Mouse (Mus musculus) 416B (cell line): ENCODE measurements at regions not wholly inside any gene's neighbourhood (a gene's known extent, or its start where the extent isn't known, plus 50 kb on each side); places are given as distances from the start of the nearest gene placed in this dataset.

Experiments used
- DNase-seq: peaks from one replicate; pipeline ENCODE4 v3.0.0; 2011; ENCODE audit warnings: low read depth

DNA sequence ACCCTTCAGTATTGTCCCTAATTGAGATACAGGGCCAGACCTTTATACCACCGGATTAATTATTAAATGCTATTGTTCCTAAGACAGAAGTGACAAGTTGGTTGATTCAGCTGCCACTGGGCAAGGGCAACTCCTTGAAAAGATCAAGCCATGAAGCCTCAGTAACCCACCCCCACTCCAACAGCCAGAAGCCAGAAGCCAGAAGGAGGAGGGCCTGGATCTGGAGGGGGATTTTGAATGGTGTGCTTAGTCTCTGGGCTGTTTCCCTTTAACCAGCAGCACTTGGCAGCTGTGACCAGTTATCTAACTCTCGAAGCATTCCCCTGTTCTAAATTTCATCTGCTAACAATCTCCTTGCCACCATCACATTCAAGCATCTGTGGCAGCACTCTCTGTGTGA lies 129.1 kb upstream of the Smarca2 start:
- no peak for DNase-seq

DNA sequence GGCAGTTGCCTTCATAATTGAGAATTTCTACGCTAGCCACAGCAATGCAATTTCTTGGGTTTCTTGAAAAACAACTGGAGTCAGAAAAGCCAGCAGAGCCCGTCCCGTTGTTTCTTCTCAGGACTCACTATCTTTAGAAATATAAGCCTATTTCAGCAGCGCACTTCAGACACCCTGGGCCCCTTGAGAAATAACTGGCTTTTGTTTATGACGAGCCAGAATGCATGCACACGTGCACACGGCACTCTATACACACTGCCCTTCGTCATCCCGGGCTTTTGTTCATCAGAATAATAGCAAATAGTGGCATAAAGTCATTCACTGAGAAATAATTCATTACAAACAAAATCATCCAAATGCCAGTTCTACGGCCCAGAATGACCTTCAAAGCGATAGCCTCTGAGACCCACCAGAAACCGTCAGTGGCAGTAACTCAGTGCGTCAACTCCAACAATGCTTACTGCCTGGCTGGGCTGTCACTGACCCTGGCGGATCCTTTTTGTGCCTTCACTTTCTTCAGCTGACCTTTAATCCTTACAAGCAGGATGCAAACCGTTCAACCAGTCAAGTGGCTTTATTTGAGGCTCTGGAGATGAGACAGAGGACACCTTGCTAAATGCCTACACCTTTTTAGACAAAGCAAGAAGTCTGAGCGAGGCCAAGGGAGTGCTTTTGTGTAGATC lies 126.7 kb upstream of the Smarca2 start:
- no peak for DNase-seq

DNA sequence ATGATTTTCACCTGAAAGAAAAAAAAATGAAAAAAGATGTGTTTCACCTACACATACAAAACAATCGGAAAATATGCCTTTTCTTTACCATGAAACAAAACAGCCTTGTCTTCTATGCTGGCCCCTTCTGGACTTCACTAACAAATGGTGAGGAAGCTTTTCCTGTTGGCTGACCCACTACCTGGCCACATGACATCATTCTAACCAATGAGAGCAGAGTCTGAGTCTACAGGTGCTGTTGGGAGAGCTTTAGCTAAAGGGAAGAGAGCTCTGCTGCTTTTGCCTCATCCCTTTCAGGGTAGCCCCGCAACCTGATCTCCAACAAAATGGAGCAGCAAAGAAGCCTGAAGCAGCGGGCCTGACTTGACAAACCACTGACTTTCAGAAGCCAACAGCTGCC lies 120.5 kb upstream of the Smarca2 start:
- DNase-seq, result no peak

DNA sequence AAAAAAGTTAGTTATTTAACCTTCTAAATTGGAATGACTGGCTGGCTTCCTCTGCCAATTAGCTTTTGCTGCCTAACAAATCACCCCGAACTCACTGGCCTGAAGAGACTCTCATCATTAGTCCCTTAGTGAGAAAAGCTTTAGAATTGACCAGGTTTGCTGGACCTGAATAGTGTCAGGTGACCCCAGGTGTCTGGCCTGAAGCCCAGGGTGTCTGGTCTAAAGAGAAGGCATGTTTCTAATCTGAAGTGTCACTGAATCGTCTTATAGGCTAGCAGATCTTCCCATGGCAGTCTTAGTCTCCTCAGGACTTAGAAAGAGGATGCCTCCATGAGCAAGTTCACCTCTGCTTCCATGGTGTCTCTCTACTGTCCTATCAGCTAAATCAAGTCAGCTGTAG lies 112.0 kb upstream of the Smarca2 start:
- no peak for DNase-seq

DNA sequence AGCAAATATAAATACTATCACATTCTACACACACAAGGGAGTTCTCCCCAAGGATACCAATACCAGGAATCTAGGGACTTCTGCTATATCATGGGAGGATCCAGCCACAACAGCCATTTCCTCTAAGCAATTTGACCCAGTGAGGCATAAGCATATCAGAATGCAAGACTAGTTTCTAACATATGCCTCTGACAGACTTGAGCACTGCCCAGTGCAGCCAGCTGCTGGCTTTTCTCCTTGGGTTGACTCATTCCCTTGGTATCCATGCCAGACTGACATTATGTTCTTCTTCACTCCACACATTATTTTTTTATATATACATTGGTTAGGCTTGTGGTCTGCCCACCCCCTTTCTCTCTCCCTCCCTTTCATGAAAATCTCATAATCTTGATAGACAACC lies 103.8 kb upstream of the Smarca2 start:
- DNase-seq, result peak; percentile 14

DNA sequence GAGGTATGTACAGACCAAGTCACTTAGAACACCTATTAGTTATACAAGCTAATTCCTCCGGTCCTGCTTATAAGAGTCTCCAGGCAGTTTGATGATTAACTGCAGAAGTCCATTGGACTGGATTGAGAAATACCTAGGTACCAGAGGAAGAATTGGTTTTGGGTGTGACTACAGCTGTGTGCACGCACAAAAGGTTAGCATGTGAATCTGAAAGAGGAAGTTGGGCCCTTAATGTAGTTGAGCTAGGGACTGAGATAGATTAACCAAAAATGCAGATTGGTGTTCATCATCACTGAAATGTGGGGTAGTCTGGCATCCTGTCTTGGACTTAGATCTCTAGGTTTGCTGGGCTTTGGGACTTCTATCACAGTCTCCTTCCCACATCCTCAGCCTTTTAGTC lies 100.8 kb upstream of the Smarca2 start:
- DNase-seq, result peak; percentile 1

DNA sequence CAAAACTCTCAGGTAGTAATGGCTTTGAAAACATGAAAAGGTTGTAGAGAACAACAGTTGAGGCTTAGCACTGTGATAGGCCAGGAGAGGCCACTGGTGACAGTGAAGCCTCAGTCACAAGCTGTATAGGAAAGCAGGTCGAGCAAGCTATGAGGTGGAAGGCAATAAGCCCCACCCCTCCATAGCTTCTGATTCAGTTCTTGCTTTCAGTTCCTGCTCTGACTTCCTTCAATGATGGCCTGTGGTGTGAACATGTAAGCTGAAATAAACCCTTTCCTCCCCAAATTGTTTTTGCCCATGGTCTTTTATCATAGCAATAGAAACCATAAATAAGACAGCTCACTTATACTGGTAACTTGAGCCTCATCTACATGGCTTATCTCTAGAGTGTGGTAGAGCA lies 98.0 kb upstream of the Smarca2 start:
- no peak for DNase-seq

DNA sequence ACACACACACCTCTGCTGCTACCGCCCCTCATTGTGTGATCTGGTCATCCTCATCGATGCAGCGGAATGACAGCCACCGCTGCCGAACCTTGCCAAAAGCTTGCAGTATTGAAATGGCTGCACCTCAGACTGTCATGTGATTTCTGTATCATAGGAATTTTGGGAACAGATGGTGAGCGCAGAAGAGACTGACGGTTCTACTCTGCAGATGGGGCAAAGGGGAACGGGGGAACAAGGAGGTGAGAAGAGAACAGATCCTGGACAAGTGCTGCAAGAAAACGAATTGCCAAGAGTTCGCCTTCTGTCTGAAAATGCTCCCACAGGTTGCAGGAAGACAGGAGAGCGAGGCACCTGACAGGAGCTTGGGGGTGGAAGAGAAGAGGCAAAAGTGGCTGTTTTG lies 96.9 kb upstream of the Smarca2 start:
- no peak for DNase-seq

DNA sequence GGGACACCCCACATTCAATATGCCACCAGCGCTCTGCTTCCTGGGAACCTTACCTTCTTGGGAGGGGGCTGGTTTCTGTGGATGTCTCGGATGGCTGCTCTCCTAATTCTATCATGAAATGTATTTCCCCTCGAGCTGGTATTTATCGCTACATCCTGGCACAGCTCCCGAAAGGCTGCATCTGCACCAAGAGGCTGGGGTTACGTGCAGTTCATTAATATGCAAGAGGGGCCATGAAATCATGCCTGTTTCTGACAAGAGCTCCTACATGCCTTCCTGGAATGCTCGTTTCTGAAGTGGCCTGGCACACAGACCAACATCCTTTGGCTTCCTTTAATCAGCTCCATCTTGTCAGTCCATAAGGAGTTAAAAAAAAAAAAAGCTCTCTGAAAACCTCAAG lies 96.2 kb upstream of the Smarca2 start:
- DNase-seq, result no peak

DNA sequence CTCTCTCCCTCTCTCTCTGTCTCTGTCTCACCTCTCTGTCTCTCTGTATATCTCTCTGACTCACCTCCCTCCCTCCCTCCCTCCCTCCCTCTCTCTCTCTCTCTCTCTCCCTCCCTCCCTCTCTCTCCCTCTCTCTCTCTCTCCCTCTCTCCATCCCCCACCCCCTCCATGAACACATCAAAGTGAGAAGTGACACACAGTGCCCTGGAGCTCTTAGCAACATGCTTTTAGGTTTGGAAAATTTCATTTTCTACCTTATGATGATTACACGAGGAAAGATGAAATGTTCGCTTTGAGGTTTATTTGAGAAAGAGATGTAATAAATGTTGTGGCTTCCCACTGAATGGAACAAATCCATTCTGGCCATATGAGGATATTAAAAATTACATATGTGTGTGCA lies 95.6 kb upstream of the Smarca2 start:
- DNase-seq, result no peak

DNA sequence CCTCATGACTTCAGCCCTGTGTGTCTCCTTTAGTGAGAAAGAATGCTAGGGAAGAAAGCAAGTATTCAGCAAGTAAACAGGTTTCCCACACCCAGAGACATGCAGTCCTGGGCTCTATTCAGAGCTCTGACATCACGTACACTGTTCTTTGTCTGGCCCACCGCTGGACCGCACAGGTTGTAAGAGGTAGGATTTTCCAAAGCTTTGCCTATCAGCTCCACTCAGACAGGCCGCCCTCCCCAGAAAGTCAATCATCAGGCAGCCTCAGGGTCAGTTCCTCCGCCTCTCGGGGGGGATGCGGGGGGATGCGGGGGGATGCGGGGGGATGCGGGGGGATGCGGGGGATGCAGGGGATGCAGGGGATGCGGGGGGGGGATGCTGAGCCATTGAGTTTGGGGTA lies 94.7 kb upstream of the Smarca2 start:
- DNase-seq, result no peak

DNA sequence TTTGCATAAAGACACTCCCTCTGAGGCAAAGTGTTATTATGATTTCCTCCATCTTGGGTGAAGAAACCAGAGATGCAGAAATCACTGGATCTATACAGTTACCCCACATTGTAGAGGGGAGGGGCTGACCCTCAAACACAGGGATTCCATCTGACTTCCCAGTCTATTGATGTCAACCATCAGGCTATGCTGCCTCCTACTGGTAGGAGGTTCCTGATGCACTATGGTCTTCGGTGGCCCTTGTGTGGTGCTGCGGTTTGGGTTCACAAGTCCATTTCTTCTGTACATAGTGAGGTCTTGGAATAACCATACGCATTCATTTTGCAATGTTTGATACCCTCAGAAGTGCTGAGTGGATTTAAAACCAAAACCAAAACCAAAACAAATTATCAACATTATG lies 94.0 kb upstream of the Smarca2 start:
- peak; percentile 18 for DNase-seq

DNA sequence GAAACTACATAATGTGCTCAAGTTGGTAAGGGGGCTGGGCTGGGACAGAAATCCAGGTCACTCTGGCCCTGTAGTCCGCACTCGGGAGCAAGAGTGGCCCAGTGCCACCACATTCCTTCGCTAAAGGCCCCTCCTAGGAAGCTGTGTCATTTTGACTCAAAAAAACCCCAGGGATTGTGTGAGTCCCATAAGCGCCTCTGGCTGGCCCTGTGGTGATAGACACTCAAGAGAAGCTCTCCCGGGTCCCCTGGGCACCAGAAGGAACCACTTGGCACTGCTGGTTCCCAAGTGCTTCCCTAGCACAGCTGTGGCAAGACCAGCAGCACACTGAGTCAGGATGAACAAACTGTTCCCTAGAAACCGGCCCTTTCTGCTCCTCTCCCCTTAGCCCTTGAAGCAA lies 93.1 kb upstream of the Smarca2 start:
- DNase-seq, result no peak

DNA sequence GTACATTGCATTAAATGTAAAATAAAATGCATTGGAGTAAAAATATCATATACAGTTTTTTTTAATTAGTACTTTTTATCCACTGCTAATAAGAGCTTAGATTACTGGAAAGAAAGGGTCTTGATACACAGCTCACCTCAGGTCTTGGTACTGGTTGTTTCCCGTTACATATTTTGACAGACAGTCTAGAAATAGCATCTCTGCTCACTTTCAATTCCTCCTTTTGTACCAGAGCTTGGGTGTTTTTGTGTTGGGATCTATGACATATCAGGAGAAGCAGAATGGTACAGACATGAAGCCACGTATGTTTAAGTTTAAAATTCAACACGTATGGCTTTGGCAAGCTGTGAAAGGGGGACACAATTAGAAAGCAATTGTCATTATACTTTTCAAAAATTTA lies 80.3 kb upstream of the Smarca2 start:
- DNase-seq, result no peak

DNA sequence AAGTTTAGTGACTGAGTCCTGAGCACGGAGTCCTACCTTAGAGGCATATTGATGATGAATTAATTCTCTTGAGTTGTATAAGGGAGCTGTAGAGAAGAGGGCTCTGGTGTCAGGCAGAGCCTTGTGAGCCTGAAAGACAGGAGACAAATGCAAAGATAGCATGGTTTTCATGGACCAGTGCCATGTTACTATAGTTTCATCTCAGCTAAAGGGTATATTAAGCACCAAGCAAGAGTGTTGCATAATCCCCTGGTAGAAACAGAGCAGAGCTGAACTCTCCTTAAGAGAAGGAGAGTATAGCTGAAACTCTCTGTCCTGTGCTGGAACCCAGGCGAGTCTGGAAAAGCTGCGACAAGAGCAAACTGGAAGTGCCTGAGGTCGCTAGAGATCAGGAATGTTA lies 73.5 kb upstream of the Smarca2 start:
- DNase-seq, result no peak

DNA sequence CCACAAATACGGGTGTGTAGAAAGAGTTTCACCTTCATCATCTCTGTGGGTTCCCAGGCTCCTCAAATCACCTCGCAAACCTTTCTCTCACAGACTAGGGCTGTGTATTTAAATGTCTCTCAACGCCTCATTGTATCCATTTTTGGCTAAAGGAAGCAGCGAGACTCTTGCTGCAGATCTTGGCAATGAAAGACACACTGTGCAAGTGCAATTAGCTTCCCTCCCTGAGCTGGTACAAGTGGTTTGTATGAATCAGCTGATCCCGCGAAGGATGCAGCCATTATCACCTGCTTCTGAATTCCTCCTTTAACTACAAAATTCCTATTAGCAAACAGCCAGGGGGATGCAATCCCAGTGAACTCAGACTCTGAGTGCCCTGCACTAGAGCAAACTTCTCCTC lies 72.3 kb upstream of the Smarca2 start:
- no peak for DNase-seq

DNA sequence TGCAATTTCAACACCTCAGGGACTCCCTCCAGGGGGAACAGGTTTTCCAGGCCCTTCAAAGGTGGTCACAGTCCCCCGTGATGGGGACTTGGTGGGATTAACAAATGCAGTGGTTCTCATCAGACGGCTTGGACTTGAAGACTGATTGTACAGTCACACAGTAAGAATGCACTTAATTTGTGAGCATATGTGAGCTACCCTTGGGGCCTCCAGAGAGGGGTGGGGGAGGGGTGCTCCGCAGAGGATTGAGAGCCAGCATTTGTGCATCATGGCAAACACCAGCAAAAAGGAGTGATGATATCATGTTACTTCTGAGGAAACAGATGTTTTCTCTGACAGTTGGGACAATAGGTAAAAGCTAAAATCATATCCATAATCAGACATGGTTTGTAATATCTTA lies 59.2 kb upstream of the Smarca2 start:
- no peak for DNase-seq

DNA sequence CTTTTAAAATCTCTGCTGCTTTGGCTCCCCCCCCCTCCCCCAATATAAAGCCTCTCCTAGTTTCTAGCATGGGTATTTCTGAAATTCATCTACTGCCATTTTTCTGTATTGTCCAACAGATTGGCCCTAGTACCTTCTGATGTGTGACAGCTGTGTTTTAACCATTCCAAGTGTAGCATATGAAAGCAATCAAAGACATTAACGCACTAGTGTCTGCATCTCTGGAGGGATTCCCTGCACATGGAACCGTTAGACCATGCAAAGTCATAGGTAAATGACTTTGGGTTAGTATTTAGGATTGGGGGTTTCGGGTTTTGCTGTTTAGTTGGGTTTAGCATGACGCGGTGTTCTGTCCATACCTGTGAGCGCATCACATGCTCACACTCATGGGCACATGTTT lies 57.3 kb upstream of the Smarca2 start:
- DNase-seq, result no peak

DNA sequence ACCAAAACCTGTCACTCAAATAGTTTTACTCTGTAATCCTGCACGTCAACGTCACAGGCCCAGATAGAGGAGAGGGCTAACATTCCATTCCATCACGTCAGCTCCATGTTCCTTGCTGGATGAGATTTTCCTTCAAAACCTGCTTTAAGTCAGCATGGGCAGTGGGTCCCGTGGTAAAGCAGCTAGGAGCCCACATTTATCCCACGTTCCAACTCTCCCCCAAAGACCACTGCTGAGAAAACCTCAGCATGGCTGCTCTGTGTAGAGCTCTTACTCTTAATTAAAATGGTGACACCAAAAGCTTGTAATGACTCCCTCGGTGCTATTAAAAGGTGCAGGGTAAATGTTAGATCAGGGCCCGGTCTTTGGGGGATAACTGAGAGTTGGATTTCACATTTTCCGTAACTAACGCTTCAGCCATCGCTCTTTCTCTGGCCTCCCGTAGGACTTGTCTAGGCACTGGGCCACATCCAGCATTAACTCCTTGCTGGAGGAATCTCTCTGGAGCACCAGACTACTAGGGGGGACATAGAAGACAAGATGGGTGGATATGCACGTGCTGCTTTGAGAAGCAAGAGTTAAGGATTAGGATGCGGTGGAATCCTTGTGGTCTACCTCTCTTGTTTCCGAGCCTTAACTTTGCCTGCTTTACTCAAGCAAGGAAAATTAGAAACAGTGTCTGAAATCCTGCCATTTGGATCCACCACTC lies 56.1 kb upstream of the Smarca2 start:
- no peak for DNase-seq

DNA sequence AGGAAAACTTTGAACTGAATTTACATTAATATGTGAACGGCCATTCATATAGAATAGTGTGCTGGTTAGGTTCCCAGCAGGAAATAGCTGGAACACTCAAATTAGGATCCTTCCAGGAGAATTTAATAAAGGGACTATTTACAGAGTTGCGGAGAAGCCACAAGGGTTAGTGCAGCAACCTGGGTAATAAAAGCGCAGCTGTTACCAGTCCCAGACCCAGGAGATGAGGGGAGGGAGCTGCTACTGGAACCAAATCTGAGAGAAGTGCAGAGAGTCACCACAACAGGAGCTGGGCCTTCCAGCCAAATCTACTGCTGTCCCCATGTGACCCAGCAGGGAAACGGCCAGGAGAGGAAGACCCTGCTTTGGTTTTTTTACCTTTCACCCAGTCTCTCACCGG lies 54.6 kb upstream of the Smarca2 start:
- DNase-seq, result no peak
